11 mouse cellular contexts compared by ENCODE assay signal in the genomic region with DNA sequence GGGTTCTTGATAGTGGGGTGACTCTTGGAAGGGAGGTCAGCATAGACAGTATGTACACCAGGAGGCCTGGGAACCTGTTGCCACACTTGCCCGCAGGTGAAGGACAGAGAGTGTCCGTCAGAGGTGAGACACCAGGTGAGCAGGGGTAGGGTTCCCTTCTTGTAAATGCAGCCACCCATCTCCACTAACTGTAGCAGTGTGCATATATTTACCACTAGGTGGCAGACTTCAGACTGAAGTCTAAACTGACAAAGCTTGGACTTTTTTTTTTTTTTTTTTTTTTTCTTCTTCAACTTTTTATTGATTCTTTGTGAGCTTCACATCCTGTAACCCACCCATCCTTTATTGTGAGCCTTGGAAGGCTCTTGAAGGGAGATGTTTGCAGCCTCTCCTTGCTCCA.
DNase-seq lines count a peak whose midpoint lies in the region; TF ChIP-seq lines count a peak whose summit lies in the region.
"Had no signal": no experiment of that assay in that cellular context is flagged by ENCODE, and none has a peak within 500 bp of the region (broad histone marks: within the 10 kb centered on the region; RNA-seq: fewer than 3 reads in every experiment).

No protein-coding gene starts in this region.

- no peak overlapping the region for H3K27ac ChIP-seq in ES-E14 (ENCODE audit: insufficient read depth, low read depth, low read length, poor library complexity, severe bottlenecking)
- H3K27ac ChIP-seq: liver, embryonic 13.5 days; stomach, embryonic 15.5 days had no signal

- H3K9me3 ChIP-seq in ES-E14 (ENCODE audit: control insufficient read depth, insufficient read depth, low read depth, low read length), result no peaks in the 10 kb centered on the region
- H3K9me3 ChIP-seq: liver, embryonic 13.5 days; stomach, embryonic 15.5 days had no signal

- no peaks in the 10 kb centered on the region for H3K4me1 ChIP-seq in ES-E14 (ENCODE audit: control insufficient read depth in 2 of 2, insufficient read depth in 2 of 2, low read length in 2 of 2, poor library complexity in 1 of 2)
- H3K4me1 ChIP-seq: liver, embryonic 13.5 days; stomach, embryonic 15.5 days had no signal

- in situ Hi-C loops in ES-E14 (cut with MboI; ENCODE audit: low sequenced_read_pairs in 2 of 2, unreplicated experiment in 2 of 2), result no loop called here

- peak; percentile 30 for DNase-seq in kidney, adult 9 months
- no peak for DNase-seq in kidney, postnatal 36 days
- DNase-seq in A20 (ENCODE audit: low read depth, low spot score) (peak; percentile 48), ES-E14 (ENCODE audit: low read depth, low spot score) (no peak)
- DNase-seq in forelimb bud, embryonic 11.5 days (ENCODE audit: low read depth, low spot score), result peak; percentile 29
- no peak for DNase-seq in adrenal gland, postnatal 36 days
- no peak for DNase-seq in kidney, postnatal 25 days
- no peak for DNase-seq in heart, postnatal 25 days (ENCODE audit: low spot score)
- DNase-seq: adrenal gland, postnatal 14 days; liver, embryonic 13.5 days had no signal

- no peak overlapping the region for H3K9ac ChIP-seq in ES-E14 (ENCODE audit: insufficient read depth, low read depth, low read length, poor library complexity, severe bottlenecking)
- H3K9ac ChIP-seq: liver, embryonic 13.5 days; stomach, embryonic 15.5 days had no signal

- no peaks in the 10 kb centered on the region for H3K36me3 ChIP-seq in ES-E14 (ENCODE audit: control insufficient read depth, insufficient read depth, low read length, poor library complexity, severe bottlenecking)
- H3K36me3 ChIP-seq: liver, embryonic 13.5 days; stomach, embryonic 15.5 days had no signal

- H3K4me3 ChIP-seq in ES-E14 (ENCODE audit: insufficient read depth in 1 of 2, low read depth in 1 of 2, low read length in 2 of 2, poor library complexity in 1 of 2, severe bottlenecking in 1 of 2), result no peak overlapping the region
- H3K4me3 ChIP-seq: liver, embryonic 13.5 days; stomach, embryonic 15.5 days had no signal

- intact Hi-C loops in heart, postnatal 25 days (cut with DNase I), result loop anchor here (2.0 to 10.0 kb wide), 2 partner anchors 38 to 852 kb away; no protein-coding TSS in a partner anchor

TF ChIP-seq in ES-E14, 5 proteins besides CTCF, POLR2A, EP300 and RAD21:
- TF ChIP-seq HCFC1 (IDR thresholded peaks at IDR 0.05; ENCODE audit: borderline replicate concordance, insufficient read depth, low read length) (no peak), ZC3H11A (IDR thresholded peaks at IDR 0.05; ENCODE audit: borderline replicate concordance, low read depth, low read length) (no peak; the same call in 1 of the 2 replicates), MAFK (IDR thresholded peaks at IDR 0.05; ENCODE audit: insufficient read depth, low read depth, low read length) (no peak), ZNF384 (IDR thresholded peaks at IDR 0.05; ENCODE audit: low read depth, low read length) (peak; percentile 99)

Comparison
In these comparisons a context has a peak if more than half of its experiments do, and no peak if none do; other contexts are left out.
1. DNase-seq: peak in kidney, adult 9 months (single experiment), A20 (single experiment) and forelimb bud, embryonic 11.5 days (single experiment); none in kidney, postnatal 36 days (0 of 2), ES-E14 (single experiment), adrenal gland, postnatal 36 days (0 of 2), kidney, postnatal 25 days (0 of 2) and heart, postnatal 25 days (single experiment).